Mouse (Mus musculus): ENCODE measurements at regions not wholly inside any gene's neighbourhood (a gene's known extent, or its start where the extent isn't known, plus 50 kb on each side); places are given as distances from the start of the nearest gene placed in this dataset.
A peak's percentile ranks its signal among the peaks of the same experiment; 100 is the strongest.

- peak; percentile 49 for DNase-seq
Measured at GRCm38 (mm10) chr11:31282136-31282535, 87.7 kb downstream of the Stc2 start.

- peak; percentile 84 for DNase-seq
Measured at GRCm38 (mm10) chr11:31248467-31248866, 66.2 kb upstream of the Gm17332 start.
